Mouse (Mus musculus) neural tube, embryonic 12.5 days (tissue): Measurements from ENCODE around the gene Dapk1. TPM values are rescaled to one million over a fixed set of nuclear protein-coding genes. Genes with fewer than 3 reads are reported as not detected.
"Not testable (repeated sequence)": the region's sequence is repeated elsewhere in the genome, so short reads cannot be mapped to it uniquely, and the experiment has no call there.

ENCODE experiments used
- ATAC-seq: fragments of 200-750 bp; cut with Nextera tagmentation; 2 replicates; pipeline ENCODE4 v1.8.0; 2017; ENCODE audit warnings: low read depth, mild to moderate bottlenecking, moderate TSS enrichment, moderate library complexity; ENCODE audit not compliant: low FRiP score
- H3K27ac ChIP-seq: fragments of 300-500 bp; sonication (generic); 2 replicates; pipeline ENCODE4 v1.5.1; 2016
- H3K27me3 ChIP-seq: fragments of 300-500 bp; sonication (generic); replicated peaks from 2 replicates; pipeline ENCODE4 v1.6.1; 2016; ENCODE audit warnings: mild to moderate bottlenecking
- H3K36me3 ChIP-seq: fragments of 300-500 bp; sonication (generic); 2 replicates; pipeline ENCODE4 v1.6.1; 2016; ENCODE audit warnings: mild to moderate bottlenecking
- H3K4me1 ChIP-seq: fragments of 300-500 bp; sonication (generic); 2 replicates; pipeline ENCODE4 v1.6.1; 2016
- H3K4me2 ChIP-seq: fragments of 300-500 bp; sonication (generic); replicated peaks from 2 replicates; pipeline ENCODE4 v1.6.1; 2016; ENCODE audit warnings: mild to moderate bottlenecking
- H3K4me3 ChIP-seq: fragments of 300-500 bp; sonication (generic); 2 replicates; pipeline ENCODE4 v1.5.1; 2016
- H3K9ac ChIP-seq: fragments of 300-500 bp; sonication (generic); 2 replicates; pipeline ENCODE4 v1.6.1; 2016; ENCODE audit warnings: mild to moderate bottlenecking
- H3K9me3 ChIP-seq: fragments of 300-500 bp; sonication (generic); 2 replicates; pipeline ENCODE4 v1.6.1; 2016; ENCODE audit warnings: mild to moderate bottlenecking
- WGBS: fragments of 180-500 bp; shearing (Covaris S2); methylation state at CpG from one replicate; pipeline ENCODE4 v1.1.7; 2016; 5-methylcytosine and 5-hydroxymethylcytosine counted together
- polyA plus RNA-seq: library from polyadenylated mRNA; unstranded; fragments of >200 nt; fragmentation: Nextera tagmentation; extraction: Ambion mirVana; gene quantifications from 2 replicates; pipeline ENCODE4 v1.2.1, GENCODE M21; 2016

The Dapk1 gene
- polyA plus RNA-seq, 1 experiment from 2014 or later, result 37.3 TPM

DNA sequence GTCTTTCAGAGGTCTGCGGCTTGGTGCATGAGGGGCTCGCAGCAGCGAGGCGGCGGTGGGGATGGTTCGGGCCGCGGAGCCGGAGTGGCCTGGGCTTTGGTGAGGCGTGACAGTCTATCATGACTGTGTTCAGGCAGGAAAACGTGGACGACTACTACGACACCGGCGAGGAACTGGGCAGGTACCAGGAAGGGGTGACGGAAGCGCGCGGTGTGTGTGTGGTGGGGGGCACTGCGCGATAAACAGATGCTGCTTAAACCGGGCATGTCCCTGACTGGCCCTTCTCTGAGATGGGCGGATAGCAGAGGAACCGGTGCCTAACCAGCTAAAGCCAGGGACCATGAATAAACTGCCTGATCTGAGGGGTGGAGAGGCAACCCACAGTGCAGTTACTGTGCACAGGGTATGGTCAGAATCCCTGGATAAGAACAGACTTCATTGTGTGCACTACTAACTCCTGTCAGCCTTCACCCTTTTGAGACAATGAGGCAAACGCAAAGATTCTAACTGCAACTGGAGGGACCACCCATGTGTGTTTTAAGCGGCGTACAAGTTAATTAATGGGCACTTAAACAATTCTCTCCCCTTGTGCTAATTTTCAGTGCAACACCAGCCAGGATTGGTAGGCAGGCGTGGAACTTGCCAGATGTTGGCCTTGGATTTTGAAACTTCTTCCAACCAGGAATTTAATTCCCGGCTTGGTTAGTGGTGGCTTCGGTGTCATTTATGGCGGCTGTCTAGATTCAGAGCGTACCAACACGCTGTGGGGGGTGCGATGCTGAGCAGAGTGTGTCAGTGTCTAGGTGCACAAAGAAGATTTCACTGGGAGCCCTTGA lies 887 bp downstream of the Dapk1 start:
- H3K36me3 ChIP-seq, result peaks cover 7% of the 10 kb centered on the region; the same call in 1 of the 2 replicates
- peak overlapping the region; percentile 76 for H3K4me3 ChIP-seq
- WGBS, result 3% methylated on average over 34 of the region's 34 CpGs
- no peaks in the 10 kb centered on the region for H3K9me3 ChIP-seq
- no peaks in the 10 kb centered on the region for H3K27me3 ChIP-seq
- peak overlapping the region; percentile 76 for H3K27ac ChIP-seq
- H3K9ac ChIP-seq, result peak overlapping the region; percentile 88
- peak; percentile 73 for ATAC-seq
- peak overlapping the region; percentile 70 for H3K4me2 ChIP-seq
- H3K4me1 ChIP-seq, result peaks cover 7% of the 10 kb centered on the region; the same call in 1 of the 2 replicates

DNA sequence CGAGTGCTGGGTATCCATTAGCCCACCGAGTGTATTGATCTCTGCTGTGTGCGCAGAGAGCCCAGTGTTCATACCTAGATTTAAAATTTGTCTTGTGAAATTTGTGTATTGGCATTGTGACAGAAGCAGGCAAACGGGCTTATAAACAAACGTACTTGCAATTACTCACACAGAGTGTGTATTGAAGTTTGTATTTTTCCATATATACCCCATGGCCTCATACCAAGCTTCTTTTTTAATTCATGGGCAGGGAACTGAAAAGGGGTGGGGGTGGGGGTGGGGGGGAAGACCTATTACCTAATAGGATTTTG lies 1.5 kb downstream of the Dapk1 start:
- no peaks in the 10 kb centered on the region for H3K27me3 ChIP-seq
- ATAC-seq, result no peak
- H3K27ac ChIP-seq, result no peak overlapping the region
- peaks cover 7% of the 10 kb centered on the region; the same call in 1 of the 2 replicates for H3K36me3 ChIP-seq
- H3K9me3 ChIP-seq, result no peaks in the 10 kb centered on the region
- H3K4me2 ChIP-seq, result peak overlapping the region; percentile 70
- H3K9ac ChIP-seq, result peak overlapping the region; percentile 88
- peak overlapping the region; percentile 76 for H3K4me3 ChIP-seq
- H3K4me1 ChIP-seq, result peaks cover 7% of the 10 kb centered on the region; the same call in 1 of the 2 replicates
- WGBS, result 53% methylated on average over 5 of the region's 5 CpGs

DNA sequence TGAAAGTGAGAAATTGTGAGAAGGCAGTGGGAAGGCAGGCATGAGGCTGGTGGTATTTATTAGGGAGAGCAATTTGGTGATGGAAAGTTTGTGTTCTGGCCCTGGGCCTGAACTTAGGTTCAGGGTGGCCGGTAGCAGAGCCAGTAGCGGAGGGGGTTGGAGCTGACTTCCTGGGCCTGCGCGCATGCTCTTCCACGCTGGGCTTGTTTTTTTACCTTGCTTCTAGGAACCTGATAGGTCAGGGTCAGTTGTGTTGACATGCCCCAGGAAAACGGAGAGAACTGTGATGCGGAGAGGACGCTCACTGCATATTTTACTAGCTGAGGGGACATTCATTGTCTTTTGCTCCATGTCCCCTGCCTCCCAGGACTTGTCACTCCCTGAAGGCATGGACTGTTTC lies 5.7 kb downstream of the Dapk1 start:
- WGBS, result 85% methylated on average over 8 of the region's 8 CpGs
- Histone ChIP-seq H3K27ac (no peak overlapping the region), H3K36me3 (peaks cover 7% of the 10 kb centered on the region; the same call in 1 of the 2 replicates), H3K4me2 (no peak overlapping the region), H3K9ac (no peak overlapping the region), H3K9me3 (no peaks in the 10 kb centered on the region), H3K4me3 (no peak overlapping the region), H3K27me3 (no peaks in the 10 kb centered on the region), H3K4me1 (peaks cover 14% of the 10 kb centered on the region)
- no peak for ATAC-seq

DNA sequence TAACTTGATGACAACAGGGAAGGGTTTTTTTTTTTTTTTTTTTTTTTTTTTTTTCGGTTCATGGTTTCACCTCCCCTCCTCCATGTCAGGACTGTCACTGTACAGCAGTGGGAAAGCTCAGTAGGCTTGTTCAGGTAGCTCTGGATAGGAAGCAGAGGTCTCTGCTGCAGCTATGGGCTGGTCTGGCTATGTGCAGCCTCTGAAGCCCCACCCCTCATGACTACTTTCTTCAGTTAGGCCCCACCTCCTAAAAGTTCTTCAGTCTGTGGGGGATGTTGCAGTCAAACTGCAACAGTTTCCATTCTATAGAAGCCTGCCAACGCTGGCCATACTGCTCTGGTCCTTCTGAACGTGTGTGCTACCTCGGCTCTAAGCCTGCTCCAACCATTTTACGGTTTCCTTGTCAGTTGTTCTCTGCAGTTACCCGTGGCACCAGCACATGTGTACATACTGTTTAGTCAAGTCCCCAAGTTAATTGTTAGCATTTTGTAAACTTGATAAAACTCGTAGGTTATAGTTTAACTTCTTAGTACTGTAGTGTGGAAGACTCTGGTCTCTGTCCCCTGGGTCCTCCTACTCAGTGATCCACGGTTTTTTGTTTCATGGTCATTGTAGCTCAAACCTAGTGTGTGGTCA lies 6.8 kb downstream of the Dapk1 start:
- Histone ChIP-seq H3K9ac (no peak overlapping the region), H3K27ac (no peak overlapping the region), H3K4me1 (peaks cover 13% of the 10 kb centered on the region), H3K36me3 (peaks cover 7% of the 10 kb centered on the region; the same call in 1 of the 2 replicates), H3K4me2 (no peak overlapping the region), H3K27me3 (no peaks in the 10 kb centered on the region), H3K9me3 (no peaks in the 10 kb centered on the region), H3K4me3 (no peak overlapping the region)
- 82% methylated on average over 8 of the region's 8 CpGs for WGBS
- no peak for ATAC-seq

DNA sequence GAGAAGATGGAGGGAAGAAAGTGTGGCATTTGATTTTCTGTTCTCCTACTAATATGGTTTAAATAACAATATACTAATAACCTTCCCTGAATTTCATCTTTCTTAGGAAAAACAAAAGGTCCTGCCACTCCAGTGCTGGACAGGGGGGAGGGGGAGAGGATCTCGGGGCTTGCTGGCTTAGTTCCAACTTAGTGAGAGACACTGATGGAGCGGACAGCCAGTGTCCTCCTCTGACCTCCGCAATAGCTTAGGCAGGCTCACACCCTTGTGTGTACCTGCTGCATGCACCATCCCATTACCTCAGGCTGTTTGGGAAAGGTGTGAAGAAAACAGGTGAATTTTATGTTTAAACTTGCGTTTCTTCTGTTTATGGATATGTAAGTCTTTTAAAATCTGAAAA lies 7.5 kb downstream of the Dapk1 start:
- Histone ChIP-seq H3K4me2 (no peak overlapping the region), H3K9ac (no peak overlapping the region), H3K36me3 (peaks cover 7% of the 10 kb centered on the region; the same call in 1 of the 2 replicates), H3K27me3 (no peaks in the 10 kb centered on the region), H3K27ac (no peak overlapping the region), H3K9me3 (no peaks in the 10 kb centered on the region), H3K4me3 (no peak overlapping the region), H3K4me1 (peaks cover 13% of the 10 kb centered on the region)
- no peak for ATAC-seq
- 69% methylated on average over 4 of the region's 4 CpGs for WGBS

DNA sequence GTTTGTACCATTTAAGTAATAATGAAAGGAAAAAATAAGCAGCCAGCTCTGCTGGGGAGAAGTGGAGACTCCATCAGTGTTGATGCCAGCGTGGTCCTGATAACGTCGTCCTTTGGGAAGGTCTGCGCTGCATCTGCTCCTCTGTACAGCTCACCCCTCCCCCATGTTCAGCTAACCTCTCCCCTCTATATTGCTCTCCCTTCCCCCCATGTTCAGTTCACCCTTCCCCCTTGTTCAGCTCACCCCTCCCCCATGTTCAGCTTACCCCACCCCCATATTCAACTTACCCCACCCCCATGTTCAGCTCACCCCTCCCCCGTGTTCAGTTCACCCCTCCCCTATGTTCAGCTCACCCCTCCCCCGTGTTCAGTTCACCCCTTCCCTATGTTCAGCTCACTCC lies 8.8 kb downstream of the Dapk1 start:
- Histone ChIP-seq H3K27ac (no peak overlapping the region), H3K36me3 (peaks cover 7% of the 10 kb centered on the region; the same call in 1 of the 2 replicates), H3K4me2 (no peak overlapping the region), H3K4me1 (peaks cover 17% of the 10 kb centered on the region), H3K9ac (no peak overlapping the region), H3K9me3 (no peaks in the 10 kb centered on the region), H3K27me3 (no peaks in the 10 kb centered on the region), H3K4me3 (no peak overlapping the region)
- 60% methylated on average over 6 of the region's 6 CpGs for WGBS
- no peak for ATAC-seq

DNA sequence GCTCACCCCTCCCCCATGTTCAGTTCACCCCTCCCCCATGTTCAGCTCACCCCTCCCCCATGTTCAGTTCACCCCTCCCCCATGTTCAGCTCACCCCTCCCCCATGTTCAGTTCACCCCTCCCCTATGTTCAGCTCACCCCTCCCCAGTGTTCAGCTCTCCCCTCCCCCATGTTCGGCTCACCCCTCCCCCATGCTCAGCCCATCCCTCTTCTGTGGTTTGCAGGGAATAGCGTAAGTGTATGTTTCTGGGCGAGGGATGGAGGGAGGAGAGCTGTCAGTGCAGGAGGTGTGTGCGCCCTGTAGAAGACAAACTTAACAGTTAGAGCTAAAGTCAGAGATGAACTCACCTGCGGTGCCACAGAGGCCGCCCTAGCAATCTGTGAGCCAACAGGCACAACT lies 9.2 kb downstream of the Dapk1 start:
- ATAC-seq, result not testable (repeated sequence)
- H3K4me1 ChIP-seq, result peaks cover 21% of the 10 kb centered on the region

DNA sequence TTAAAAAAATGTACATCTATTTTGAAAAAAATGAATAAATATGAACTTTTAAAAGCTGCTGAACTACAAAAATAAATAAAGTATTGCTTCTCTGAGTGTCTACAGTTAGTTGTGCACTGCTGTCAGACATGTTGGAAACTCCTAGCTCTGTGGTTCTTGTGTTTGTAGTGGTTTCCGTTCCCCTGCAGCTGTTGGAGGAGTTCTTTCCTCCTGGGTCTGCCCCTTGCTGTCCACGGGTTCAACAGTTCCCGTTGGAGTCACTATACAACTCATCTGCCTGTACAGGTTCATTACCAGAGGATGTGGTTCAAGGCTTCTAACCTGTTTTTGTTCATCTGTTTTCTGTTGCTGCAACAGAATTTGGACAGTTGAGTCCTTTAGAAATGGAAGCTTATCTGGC lies 10.4 kb downstream of the Dapk1 start:
- H3K27me3 ChIP-seq, result no peaks in the 10 kb centered on the region
- H3K9me3 ChIP-seq, result no peaks in the 10 kb centered on the region
- H3K9ac ChIP-seq, result no peak overlapping the region
- H3K4me2 ChIP-seq, result no peak overlapping the region
- H3K27ac ChIP-seq, result no peak overlapping the region
- WGBS, result 76% methylated on average over 3 of the region's 3 CpGs
- no peaks in the 10 kb centered on the region for H3K36me3 ChIP-seq
- peaks cover 21% of the 10 kb centered on the region for H3K4me1 ChIP-seq
- no peak overlapping the region for H3K4me3 ChIP-seq
- no peak for ATAC-seq

More for the DNA sequence above, 9.2 kb downstream of the Dapk1 start:
- WGBS, result 81% methylated on average over 6 of the region's 6 CpGs
- H3K36me3 ChIP-seq, H3K9me3 ChIP-seq, H3K4me3 ChIP-seq, H3K9ac ChIP-seq, H3K27ac ChIP-seq, H3K27me3 ChIP-seq, H3K4me2 ChIP-seq: not testable (repeated sequence)

DNA sequence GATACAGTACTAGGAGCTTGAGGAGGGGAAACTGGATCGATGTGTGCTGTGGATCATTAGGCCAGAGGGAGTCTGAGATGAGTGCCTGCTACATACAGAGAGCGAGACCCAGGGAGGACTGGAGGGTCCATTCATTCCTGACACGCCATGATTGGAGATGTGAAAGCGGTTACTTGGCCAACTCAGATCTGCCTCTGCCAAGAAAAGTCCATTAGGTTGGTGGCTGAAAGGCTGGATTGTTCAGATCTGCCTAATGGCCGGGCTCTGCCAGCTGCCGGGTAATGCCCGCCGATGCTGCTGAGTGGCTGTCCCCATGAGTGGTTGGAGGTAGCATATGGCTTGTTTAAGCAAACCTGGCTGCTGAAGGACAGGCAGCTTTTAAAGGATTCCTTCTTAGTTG lies 12.4 kb downstream of the Dapk1 start:
- no peak overlapping the region for H3K9ac ChIP-seq
- no peak overlapping the region for H3K27ac ChIP-seq

DNA sequence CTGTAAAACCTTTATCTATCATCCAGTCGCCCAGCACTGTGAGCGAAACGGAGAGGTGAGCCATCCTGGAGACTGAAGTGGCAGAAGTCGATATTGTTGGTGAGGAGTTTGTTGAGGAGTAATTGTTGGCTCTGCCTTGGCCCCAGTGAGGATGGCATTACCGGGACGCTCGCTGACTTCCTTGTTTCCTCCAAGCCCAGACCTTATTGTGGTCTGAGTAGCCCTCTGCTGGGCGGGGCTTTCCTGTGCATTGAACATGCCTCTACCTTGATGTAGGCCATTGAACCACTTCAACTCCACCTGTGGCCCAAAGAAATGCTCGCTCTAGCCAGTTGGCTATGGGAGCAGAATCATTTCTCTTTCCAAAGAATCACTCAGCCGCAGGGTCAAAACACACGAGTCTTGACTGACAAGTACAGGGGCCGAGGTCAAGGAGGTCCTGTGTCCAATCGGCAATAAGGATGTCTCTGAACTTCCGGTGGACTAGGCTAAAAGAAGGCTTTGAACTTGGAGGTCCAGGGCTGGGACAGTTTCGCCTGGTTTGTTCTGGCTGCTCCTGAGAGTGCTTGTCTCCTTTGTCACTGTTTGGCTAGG lies 13.4 kb downstream of the Dapk1 start:
- 74% methylated on average over 15 of the region's 15 CpGs for WGBS
- Histone ChIP-seq H3K4me1 (peaks cover 39% of the 10 kb centered on the region), H3K36me3 (no peaks in the 10 kb centered on the region), H3K27me3 (no peaks in the 10 kb centered on the region), H3K4me3 (no peak overlapping the region), H3K9me3 (no peaks in the 10 kb centered on the region), H3K4me2 (no peak overlapping the region), H3K27ac (no peak overlapping the region), H3K9ac (no peak overlapping the region)
- ATAC-seq, result no peak

More for the DNA sequence above, 12.4 kb downstream of the Dapk1 start:
- peaks cover 31% of the 10 kb centered on the region for H3K4me1 ChIP-seq
- ATAC-seq, result peak; percentile 30; the same call in 1 of the 2 replicates
- no peaks in the 10 kb centered on the region for H3K36me3 ChIP-seq
- H3K4me3 ChIP-seq, result no peak overlapping the region
- WGBS, result 77% methylated on average over 8 of the region's 8 CpGs
- H3K27me3 ChIP-seq, result no peaks in the 10 kb centered on the region
- no peak overlapping the region for H3K4me2 ChIP-seq
- no peaks in the 10 kb centered on the region for H3K9me3 ChIP-seq

DNA sequence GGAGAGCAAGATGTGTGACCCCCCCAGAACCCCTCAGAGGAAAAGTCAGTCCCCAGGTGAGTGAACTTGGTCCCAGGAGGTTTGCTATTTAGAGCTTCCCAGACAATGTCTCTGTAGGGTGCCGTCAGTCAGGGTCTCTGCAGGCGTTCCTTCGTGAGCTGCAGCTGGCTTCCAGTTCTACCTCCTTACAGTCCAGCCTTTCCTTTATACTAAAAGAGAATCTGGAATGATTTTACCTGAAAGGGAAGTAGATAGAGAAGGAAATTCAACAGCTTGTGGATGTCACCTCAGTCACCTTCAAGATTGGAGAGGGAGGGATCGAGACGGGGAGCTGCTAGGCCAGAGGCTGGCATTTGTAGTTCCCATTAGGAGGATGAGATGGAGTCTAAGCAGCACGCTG lies 14.3 kb downstream of the Dapk1 start:
- ATAC-seq, result no peak

DNA sequence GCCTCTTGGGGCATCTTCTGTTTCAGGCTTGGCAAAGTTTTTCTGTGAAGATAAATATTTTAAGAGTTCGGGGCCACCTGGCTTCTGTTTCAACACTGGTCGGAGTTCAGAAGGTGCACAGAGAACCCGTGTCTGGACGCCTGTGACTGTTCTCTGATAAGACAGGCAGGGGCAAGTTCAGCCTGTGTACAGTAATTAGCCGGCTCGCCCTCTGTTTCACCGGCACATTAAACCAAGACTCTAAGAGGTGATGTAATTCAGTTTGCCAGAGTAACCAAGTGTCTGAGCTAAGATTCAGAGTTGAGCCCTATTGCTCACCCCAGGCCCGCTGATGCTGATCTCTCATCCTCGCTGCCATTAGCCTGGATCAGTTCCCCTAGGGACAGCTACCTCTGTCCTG lies 16.5 kb downstream of the Dapk1 start:
- Histone ChIP-seq H3K27me3 (no peaks in the 10 kb centered on the region), H3K9me3 (no peaks in the 10 kb centered on the region), H3K4me1 (peaks cover 31% of the 10 kb centered on the region), H3K4me3 (no peak overlapping the region), H3K4me2 (no peak overlapping the region), H3K36me3 (no peaks in the 10 kb centered on the region), H3K27ac (no peak overlapping the region), H3K9ac (no peak overlapping the region)
- WGBS, result 77% methylated on average over 9 of the region's 9 CpGs
- ATAC-seq, result no peak

More for the DNA sequence above, 14.3 kb downstream of the Dapk1 start:
- Histone ChIP-seq H3K4me2 (no peak overlapping the region), H3K36me3 (no peaks in the 10 kb centered on the region), H3K27me3 (no peaks in the 10 kb centered on the region), H3K4me3 (no peak overlapping the region), H3K9me3 (no peaks in the 10 kb centered on the region), H3K9ac (no peak overlapping the region), H3K4me1 (peaks cover 36% of the 10 kb centered on the region), H3K27ac (no peak overlapping the region)
- WGBS, result 47% methylated on average over 6 of the region's 6 CpGs
